Mouse (Mus musculus): ENCODE data around the gene Timp1.

The Timp1 gene

GRCm38 (mm10) chrX:20869962-20870513, at the start of gene Timp1:
Gene Timp1 (plus strand): TSS chrX:20870166.
- in situ Hi-C loops (cut with MboI, MseI), result no loop called here

- in situ Hi-C loops (cut with MboI, MseI), result no loop called here
Measured at GRCm38 (mm10) chrX:20828934-20829333, 41.0 kb upstream of the Timp1 start.

GRCm38 (mm10) chrX:20847232-20847631, 22.7 kb upstream of the Timp1 start:
- in situ Hi-C loops (cut with MboI, MseI), result no loop called here

GRCm38 (mm10) chrX:20847816-20848215, 22.1 kb upstream of the Timp1 start:
- in situ Hi-C loops (cut with MboI, MseI), result no loop called here

GRCm38 (mm10) chrX:20848256-20848984, 21.5 kb upstream of the Timp1 start:
- in situ Hi-C loops (cut with MboI, MseI), result no loop called here

GRCm38 (mm10) chrX:20853794-20854193, 16.2 kb upstream of the Timp1 start:
- in situ Hi-C loops (cut with MboI, MseI), result no loop called here

- in situ Hi-C loops (cut with MboI, MseI), result no loop called here
Measured at GRCm38 (mm10) chrX:20861453-20862104, 8.4 kb upstream of the Timp1 start.

- in situ Hi-C loops (cut with MboI, MseI), result no loop called here
Measured at GRCm38 (mm10) chrX:20862105-20863065, 7.6 kb upstream of the Timp1 start.

- in situ Hi-C loops (cut with MboI, MseI), result no loop called here
Measured at GRCm38 (mm10) chrX:20863161-20864101, 6.5 kb upstream of the Timp1 start.

- in situ Hi-C loops (cut with MboI, MseI), result no loop called here
Measured at GRCm38 (mm10) chrX:20868091-20868490, 1.9 kb upstream of the Timp1 start.

GRCm38 (mm10) chrX:20869203-20869602, 763 bp upstream of the Timp1 start:
- in situ Hi-C loops (cut with MboI, MseI), result no loop called here

- in situ Hi-C loops (cut with MboI, MseI), result no loop called here
Measured at GRCm38 (mm10) chrX:20872928-20873500, 3.0 kb downstream of the Timp1 start.

- in situ Hi-C loops (cut with MboI, MseI), result no loop called here
Measured at GRCm38 (mm10) chrX:20875241-20875640, 5.3 kb downstream of the Timp1 start.

GRCm38 (mm10) chrX:20910074-20910473, 40.1 kb downstream of the Timp1 start:
- in situ Hi-C loops (cut with MboI, MseI), result no loop called here

GRCm38 (mm10) chrX:20913726-20914125, 43.8 kb downstream of the Timp1 start:
- in situ Hi-C loops (cut with MboI, MseI), result no loop called here

GRCm38 (mm10) chrX:20915075-20915474, 45.1 kb downstream of the Timp1 start:
- in situ Hi-C loops (cut with MboI, MseI), result no loop called here

GRCm38 (mm10) chrX:20920249-20920843, 50.4 kb downstream of the Timp1 start:
- in situ Hi-C loops (cut with MboI, MseI), result no loop called here

- in situ Hi-C loops (cut with MboI, MseI), result no loop called here
Measured at GRCm38 (mm10) chrX:20920844-20921364, 50.9 kb downstream of the Timp1 start, which contains the start of gene Syn1. Gene Syn1 (minus strand): TSS chrX:20921004.

- in situ Hi-C loops (cut with MboI, MseI), result no loop called here
Measured at GRCm38 (mm10) chrX:20921366-20921765, 51.4 kb downstream of the Timp1 start.

GRCm38 (mm10) chrX:20923506-20923905, 53.5 kb downstream of the Timp1 start:
- in situ Hi-C loops (cut with MboI, MseI), result no loop called here
